Mouse (Mus musculus) lung, adult 2 months (tissue): ENCODE measurements around the gene 2010109A12Rik.

Experiments used
- CTCF ChIP-seq: fragments of 200-500 bp; IDR thresholded peaks from 2 replicates; pipeline ENCODE4 v1.5.1; 2011; ENCODE audit warnings: mild to moderate bottlenecking, low read length, control low read depth; ENCODE audit not compliant: insufficient read depth
- POLR2A ChIP-seq: fragments of 200-500 bp; IDR thresholded peaks from 2 replicates; pipeline ENCODE4 v1.6.1; 2011; ENCODE audit warnings: low read depth, mild to moderate bottlenecking, control low read depth, low read length, borderline replicate concordance; ENCODE audit errors: extremely low read depth

DNA sequence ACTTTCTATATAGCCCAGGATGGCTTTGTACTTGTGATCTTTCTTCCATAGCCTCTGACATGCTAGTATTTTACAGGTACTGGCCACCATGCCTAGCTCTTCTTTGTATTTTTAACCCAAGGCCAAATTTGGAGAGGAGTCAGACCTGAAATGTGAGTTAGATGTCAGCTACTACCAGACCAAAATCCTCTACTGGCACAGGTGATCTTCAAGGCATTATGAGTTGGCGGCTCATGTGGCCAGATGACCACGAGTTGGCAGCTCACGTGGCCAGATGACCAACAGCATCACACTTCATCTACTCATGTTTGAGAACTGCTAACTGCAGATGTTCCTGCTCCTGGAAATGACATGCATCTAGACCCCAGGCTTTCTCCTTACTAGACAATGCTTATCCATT, 12.1 kb downstream of the 2010109A12Rik start:
- TF ChIP-seq CTCF (no peak), POLR2A (no peak)
